Mouse (Mus musculus) G1E (cell line): ENCODE results near the gene Zfp691. TPM values are rescaled to one million over a fixed set of nuclear protein-coding genes. Genes with fewer than 3 reads are reported as not detected.

Experiments
- ATAC-seq: 2 replicates; pipeline ENCODE4 v1.8.0; 2016; ENCODE audit warnings: mild to moderate bottlenecking; ENCODE audit not compliant: insufficient number of reproducible peaks, poor library complexity, low FRiP score, severe bottlenecking; ENCODE audit errors: extremely low read depth
- DNase-seq: peaks from one replicate; pipeline ENCODE4 v3.0.0; 2012; ENCODE audit warnings: low spot score
- H3K27me3 ChIP-seq: 2 replicates; pipeline ENCODE4 v1.6.1; 2012; ENCODE audit warnings: mild to moderate bottlenecking, low read length, inconsistent platforms; ENCODE audit not compliant: insufficient read depth
- H3K36me3 ChIP-seq: replicated peaks from 2 replicates; pipeline ENCODE3; 2012; ENCODE audit warnings: mild to moderate bottlenecking, inconsistent platforms
- H3K4me1 ChIP-seq: 2 replicates; pipeline ENCODE4 v1.6.1; 2012; ENCODE audit warnings: low read depth, low read length, inconsistent platforms, mixed read lengths; ENCODE audit not compliant: insufficient read depth
- H3K4me3 ChIP-seq: 2 replicates; pipeline ENCODE4 v1.5.1; 2012; ENCODE audit warnings: low read depth, mild to moderate bottlenecking, inconsistent platforms, low read length, moderate library complexity, mixed read lengths
- H3K9me3 ChIP-seq: replicated peaks from 2 replicates; pipeline ENCODE4 v1.6.1; 2012; ENCODE audit warnings: inconsistent platforms
- CTCF ChIP-seq: IDR thresholded peaks from 2 replicates; pipeline ENCODE4 v1.5.1; 2012; ENCODE audit warnings: low read depth, low read length, inconsistent platforms, mixed read lengths
- GATA1 ChIP-seq: IDR thresholded peaks from 2 replicates; pipeline ENCODE4 v1.6.1; 2012; ENCODE audit warnings: borderline replicate concordance, low read length, inconsistent platforms, mixed read lengths
- GATA2 ChIP-seq: IDR thresholded peaks from 2 replicates; pipeline ENCODE4 v1.6.1; 2012; ENCODE audit warnings: low read depth, low read length, inconsistent platforms, borderline replicate concordance
- POLR2AphosphoS5 ChIP-seq: IDR thresholded peaks from 2 replicates; pipeline ENCODE4 v1.6.1; 2012; ENCODE audit warnings: low read depth, low read length, inconsistent platforms; ENCODE audit not compliant: insufficient replicate concordance
- TAL1 ChIP-seq: conservative IDR thresholded peaks from 2 replicates; pipeline ENCODE4 v1.6.1; 2012; ENCODE audit warnings: low read depth, low read length, inconsistent platforms, mixed read lengths
- polyA plus RNA-seq: library from polyadenylated mRNA; stranded (reverse); fragments of >175 nt; gene quantifications from 2 replicates; pipeline ENCODE4 v1.2.3, GENCODE M21; 2012
- total RNA-seq, 2 experiments: library from RNA; stranded (forward) in 1 of 2; stranded (reverse) in 1 of 2; fragments of 200-1000 nt in 1 of 2; fragments of >200 nt in 1 of 2; fragmentation: Nextera tagmentation in 1 of 2; gene quantifications; 2 replicates each; pipeline ENCODE4 v1.2.3; 2014 to 2017

Zfp691 gene
- total and polyA plus RNA-seq, 3 experiments, result 6.7 to 29.7 (median 17.2) TPM

GRCm38 (mm10) chr4:119189392-119189791 lies 15.4 kb upstream of the Zfp691 start:
- peak overlapping the region; percentile 75 for H3K4me3 ChIP-seq
- H3K4me1 ChIP-seq, result peaks cover 79% of the 10 kb centered on the region
- ATAC-seq (no peak), DNase-seq (no peak)
- peaks cover 41% of the 10 kb centered on the region for H3K36me3 ChIP-seq
- H3K27me3 ChIP-seq, result no peaks in the 10 kb centered on the region
- no peaks in the 10 kb centered on the region for H3K9me3 ChIP-seq
- TF ChIP-seq TAL1, result no peak
- no peak for TF ChIP-seq GATA2
- no peak for TF ChIP-seq POLR2AphosphoS5
- no peak for TF ChIP-seq CTCF
- TF ChIP-seq GATA1, result no peak

DNA sequence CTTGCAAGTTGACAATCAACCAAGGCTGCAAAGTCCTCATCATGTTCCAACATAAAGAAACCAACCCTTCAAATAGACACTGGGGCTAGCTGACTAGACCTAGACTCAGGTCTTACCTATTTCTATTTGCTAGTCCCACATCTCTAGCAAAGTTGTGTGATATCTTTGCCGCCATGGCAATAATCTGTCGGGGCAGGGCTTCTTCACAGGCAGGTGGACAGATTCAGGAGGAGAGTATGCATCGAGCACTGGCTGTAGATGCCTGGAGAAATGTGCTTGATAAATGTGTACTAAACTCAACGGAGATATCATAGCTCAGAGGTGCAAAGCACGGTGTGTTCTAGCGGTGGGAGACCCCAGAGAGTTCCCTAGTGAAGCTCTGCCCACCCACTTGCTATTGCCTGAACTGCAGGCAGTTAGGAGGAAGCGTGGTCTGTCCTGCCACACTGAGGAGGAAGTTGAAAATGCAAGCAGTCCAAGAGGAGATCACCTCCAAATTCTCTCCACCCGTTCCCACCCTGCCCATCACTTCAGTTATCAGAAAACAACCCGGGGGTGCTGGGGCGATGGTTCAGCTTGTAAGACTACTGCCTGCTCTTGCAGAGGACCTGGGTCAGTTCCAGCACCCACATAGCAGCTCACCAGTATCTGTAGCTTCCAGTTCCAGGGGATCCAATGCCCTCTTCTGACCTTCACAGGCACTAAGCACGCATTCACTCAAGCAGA lies 14.2 kb upstream of the Zfp691 start:
- TF ChIP-seq CTCF, result no peak
- TF ChIP-seq GATA1, result no peak
- TF ChIP-seq TAL1, result no peak
- no peak for TF ChIP-seq GATA2
- no peak for TF ChIP-seq POLR2AphosphoS5
- H3K4me3 ChIP-seq, result peak overlapping the region; percentile 75
- peaks cover 77% of the 10 kb centered on the region for H3K4me1 ChIP-seq
- DNase-seq (peak; percentile 54), ATAC-seq (no peak)
- no peaks in the 10 kb centered on the region for H3K9me3 ChIP-seq
- H3K27me3 ChIP-seq, result no peaks in the 10 kb centered on the region
- H3K36me3 ChIP-seq, result peaks cover 53% of the 10 kb centered on the region

- Histone ChIP-seq H3K9me3 (no peaks in the 10 kb centered on the region), H3K36me3 (peaks cover 77% of the 10 kb centered on the region), H3K27me3 (no peaks in the 10 kb centered on the region), H3K4me1 (peaks cover 78% of the 10 kb centered on the region), H3K4me3 (peak overlapping the region; percentile 61; the same call in 1 of the 2 replicates)
- ATAC-seq, result no peak
- TF ChIP-seq TAL1 (no peak), GATA1 (no peak), CTCF (no peak), POLR2AphosphoS5 (no peak), GATA2 (no peak)
- no peak for DNase-seq
Measured at GRCm38 (mm10) chr4:119185771-119186170, 11.8 kb upstream of the Zfp691 start.

DNA sequence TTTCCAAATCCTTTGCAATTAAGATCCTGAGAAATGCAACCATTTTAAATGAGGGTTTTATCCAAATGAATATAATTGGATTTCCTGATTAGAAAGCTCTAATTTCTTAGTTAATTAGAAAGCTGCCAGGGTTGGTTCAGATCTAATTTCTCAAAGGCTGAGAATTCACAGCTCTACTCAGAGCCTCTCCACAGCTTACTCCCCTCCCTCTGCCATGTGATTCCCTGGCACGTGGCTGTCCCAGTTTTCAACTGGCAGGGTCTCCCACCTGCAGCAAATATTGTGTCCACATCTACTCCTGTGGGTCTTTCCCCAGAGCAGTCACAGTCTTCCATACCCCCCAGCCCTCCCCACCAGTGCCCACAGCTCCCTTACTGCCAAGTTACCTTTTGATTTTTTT lies 9.5 kb upstream of the Zfp691 start:
- Histone ChIP-seq H3K27me3 (no peaks in the 10 kb centered on the region), H3K4me3 (no peak overlapping the region), H3K4me1 (peaks cover 84% of the 10 kb centered on the region), H3K36me3 (peaks cover 98% of the 10 kb centered on the region), H3K9me3 (no peaks in the 10 kb centered on the region)
- ATAC-seq, result no peak
- no peak for DNase-seq
- TF ChIP-seq CTCF (no peak), GATA2 (no peak), GATA1 (no peak), POLR2AphosphoS5 (no peak), TAL1 (no peak)

GRCm38 (mm10) chr4:119181456-119181855 lies 7.5 kb upstream of the Zfp691 start:
- Histone ChIP-seq H3K36me3 (peaks cover 99% of the 10 kb centered on the region), H3K27me3 (no peaks in the 10 kb centered on the region; the same call in 1 of the 2 replicates), H3K9me3 (no peaks in the 10 kb centered on the region), H3K4me3 (no peak overlapping the region), H3K4me1 (peaks cover 83% of the 10 kb centered on the region)
- DNase-seq, result no peak
- TF ChIP-seq GATA1 (no peak), CTCF (no peak), TAL1 (no peak), GATA2 (no peak), POLR2AphosphoS5 (no peak)
- no peak for ATAC-seq

GRCm38 (mm10) chr4:119180133-119180707 lies 6.2 kb upstream of the Zfp691 start:
- Histone ChIP-seq H3K4me3 (no peak overlapping the region), H3K9me3 (no peaks in the 10 kb centered on the region), H3K4me1 (peaks cover 74% of the 10 kb centered on the region), H3K36me3 (peaks cover 98% of the 10 kb centered on the region), H3K27me3 (no peaks in the 10 kb centered on the region; the same call in 1 of the 2 replicates)
- ATAC-seq (peak; percentile 30), DNase-seq (peak; percentile 24)
- TF ChIP-seq TAL1, result no peak; the same call in 1 of the 2 replicates
- TF ChIP-seq POLR2AphosphoS5, result no peak
- no peak; the same call in 1 of the 2 replicates for TF ChIP-seq CTCF
- no peak for TF ChIP-seq GATA2
- no peak for TF ChIP-seq GATA1
